Mouse (Mus musculus) heart, embryonic 16.5 days (tissue): ENCODE results near the gene Scgb2b27. TPM values are rescaled to one million over a fixed set of nuclear protein-coding genes. Genes with fewer than 3 reads are reported as not detected.
"Not testable (repeated sequence)": the region's sequence is repeated elsewhere in the genome, so short reads cannot be mapped to it uniquely, and the experiment has no call there.

ENCODE experiments used
- ATAC-seq: fragments of 200-750 bp; cut with Nextera tagmentation; replicated peaks from 2 replicates; pipeline ENCODE4 v1.8.0; 2017; ENCODE audit warnings: moderate number of reproducible peaks; ENCODE audit not compliant: insufficient read depth, low FRiP score; ENCODE audit errors: extremely low read depth
- H3K27ac ChIP-seq: fragments of 300-500 bp; sonication (generic); 2 replicates; pipeline ENCODE4 v1.5.1; 2014; ENCODE audit warnings: mild to moderate bottlenecking, low read length, control low read depth, moderate library complexity
- H3K27me3 ChIP-seq: fragments of 300-500 bp; sonication (generic); 2 replicates; pipeline ENCODE4 v1.6.1; 2014; ENCODE audit warnings: low read length, mixed read lengths; ENCODE audit not compliant: control insufficient read depth, insufficient read depth
- H3K36me3 ChIP-seq: fragments of 300-500 bp; sonication (generic); 2 replicates; pipeline ENCODE4 v1.6.1; 2014; ENCODE audit not compliant: control insufficient read depth, insufficient read depth
- H3K4me1 ChIP-seq: fragments of 300-500 bp; sonication (generic); 2 replicates; pipeline ENCODE4 v1.6.1; 2014; ENCODE audit warnings: low read length, mixed read lengths; ENCODE audit not compliant: control insufficient read depth, insufficient read depth
- H3K4me2 ChIP-seq: fragments of 300-500 bp; sonication (generic); 2 replicates; pipeline ENCODE4 v1.6.1; 2014; ENCODE audit warnings: low read depth, mild to moderate bottlenecking, control low read depth, low read length
- H3K4me3 ChIP-seq: fragments of 300-500 bp; sonication (generic); 2 replicates; pipeline ENCODE4 v1.5.1; 2014; ENCODE audit warnings: mild to moderate bottlenecking, control low read depth, low read length
- H3K9ac ChIP-seq: fragments of 300-500 bp; sonication (generic); 2 replicates; pipeline ENCODE4 v1.6.1; 2014; ENCODE audit warnings: low read length, control low read depth
- H3K9me3 ChIP-seq: fragments of 300-500 bp; sonication (generic); replicated peaks from 2 replicates; pipeline ENCODE4 v1.6.1; 2016; ENCODE audit warnings: low read length; ENCODE audit not compliant: control insufficient read depth
- WGBS: fragments of 180-500 bp; shearing (Covaris S2); extraction: QIAGEN DNeasy Blood & Tissue Kit; methylation state at CpG from one replicate; pipeline ENCODE4 v1.1.7; 2014; 5-methylcytosine and 5-hydroxymethylcytosine counted together
- polyA plus RNA-seq: library from polyadenylated mRNA; unstranded; fragments of >200 nt; fragmentation: Nextera tagmentation; extraction: Ambion mirVana; gene quantifications from 2 replicates; pipeline ENCODE4 v1.2.1, GENCODE M21; 2015

Scgb2b27 gene
- not detected in 2 replicates for polyA plus RNA-seq

GRCm38 (mm10) chr7:34013842-34014241 is at the start of gene Scgb2b27:
Gene Scgb2b27 (minus strand): TSS chr7:34013942.
- Histone ChIP-seq H3K9me3 (peaks cover 23% of the 10 kb centered on the region), H3K27me3 (no peaks in the 10 kb centered on the region)
- WGBS, result 50% methylated on average over 4 of the region's 4 CpGs

GRCm38 (mm10) chr7:34036076-34036815 is 22.5 kb upstream of the Scgb2b27 start:
- not testable (repeated sequence) for H3K4me3 ChIP-seq, H3K4me1 ChIP-seq, H3K27ac ChIP-seq, H3K36me3 ChIP-seq, H3K27me3 ChIP-seq, H3K4me2 ChIP-seq, H3K9ac ChIP-seq, ATAC-seq
- 87% methylated on average over 11 of the region's 11 CpGs for WGBS
- H3K9me3 ChIP-seq, result peaks cover 23% of the 10 kb centered on the region

More at GRCm38 (mm10) chr7:34013842-34014241, at the start of gene Scgb2b27:
- H3K27ac ChIP-seq, result no peak within 1 kb of the TSS
- no peaks in the 10 kb centered on the region for H3K36me3 ChIP-seq
- H3K4me1 ChIP-seq, result no peaks in the 10 kb centered on the region
- H3K9ac ChIP-seq, result no peak within 1 kb of the TSS
- no peak for ATAC-seq
- H3K4me3 ChIP-seq, result no peak within 1 kb of the TSS
- no peak within 1 kb of the TSS for H3K4me2 ChIP-seq

- not testable (repeated sequence) for H3K4me2 ChIP-seq, H3K9ac ChIP-seq, H3K4me1 ChIP-seq, H3K36me3 ChIP-seq, H3K4me3 ChIP-seq, H3K27ac ChIP-seq, H3K27me3 ChIP-seq, ATAC-seq
- 78% methylated on average over 2 of the region's 4 CpGs for WGBS
- peaks cover 21% of the 10 kb centered on the region for H3K9me3 ChIP-seq
Observed at GRCm38 (mm10) chr7:34034579-34034978, 20.8 kb upstream of the Scgb2b27 start.

DNA sequence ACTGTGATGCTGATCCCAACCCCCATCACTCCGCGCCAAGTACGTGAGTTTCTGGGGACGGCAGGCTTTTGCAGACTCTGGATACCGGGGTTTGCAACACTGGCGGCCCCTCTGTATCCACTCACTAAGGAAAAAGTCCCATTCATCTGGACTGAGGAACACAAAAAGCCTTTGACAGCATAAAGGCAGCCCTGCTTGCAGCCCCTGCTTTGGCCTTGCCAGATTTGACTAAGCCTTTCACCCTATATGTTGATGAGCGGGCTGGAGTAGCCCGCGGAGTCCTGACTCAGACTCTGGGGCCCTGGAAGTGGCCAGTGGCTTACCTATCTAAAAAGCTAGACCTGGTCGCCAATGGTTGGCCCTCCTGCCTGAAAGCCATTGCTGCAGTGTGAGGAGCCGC is 16.3 kb upstream of the Scgb2b27 start:
- Histone ChIP-seq H3K4me3 (no peak overlapping the region), H3K4me2 (no peak overlapping the region), H3K4me1 (no peaks in the 10 kb centered on the region), H3K27me3 (no peaks in the 10 kb centered on the region), H3K36me3 (no peaks in the 10 kb centered on the region), H3K27ac (no peak overlapping the region), H3K9ac (no peak overlapping the region), H3K9me3 (peaks cover 31% of the 10 kb centered on the region)
- no peak for ATAC-seq
- WGBS, result 82% methylated on average over 11 of the region's 11 CpGs

- not testable (repeated sequence) for H3K4me1 ChIP-seq
- 76% methylated on average over 9 of the region's 9 CpGs for WGBS
Observed at GRCm38 (mm10) chr7:34027202-34027601, 13.5 kb upstream of the Scgb2b27 start.

DNA sequence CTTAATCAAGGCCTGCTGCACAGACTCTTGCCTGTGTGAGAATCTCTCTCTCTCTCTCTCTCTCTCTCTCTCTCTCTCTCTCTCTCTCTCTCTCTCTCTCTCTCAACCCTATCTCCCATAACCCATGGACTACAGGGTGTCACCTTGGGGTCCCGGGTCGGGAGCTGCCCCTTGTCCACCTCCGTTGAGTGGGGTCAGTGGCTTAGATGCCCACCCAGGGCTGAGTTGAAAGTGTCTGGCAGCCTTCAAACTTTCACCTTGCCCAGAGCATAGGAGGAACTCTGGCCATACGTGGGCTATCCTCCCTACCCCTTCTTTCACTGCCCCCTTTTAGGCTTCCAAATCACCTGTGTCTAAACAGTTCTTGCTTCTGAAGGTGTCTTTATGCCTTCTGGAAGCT is 11.9 kb upstream of the Scgb2b27 start:
- 82% methylated on average over 4 of the region's 4 CpGs for WGBS
- no peak for ATAC-seq
- Histone ChIP-seq H3K4me2 (no peak overlapping the region), H3K36me3 (no peaks in the 10 kb centered on the region), H3K27ac (no peak overlapping the region), H3K27me3 (no peaks in the 10 kb centered on the region), H3K4me1 (no peaks in the 10 kb centered on the region), H3K9ac (no peak overlapping the region), H3K9me3 (peaks cover 27% of the 10 kb centered on the region), H3K4me3 (no peak overlapping the region)

More at GRCm38 (mm10) chr7:34027202-34027601, 13.5 kb upstream of the Scgb2b27 start:
- not testable (repeated sequence) for H3K4me2 ChIP-seq, H3K27me3 ChIP-seq, H3K9ac ChIP-seq, H3K36me3 ChIP-seq, H3K4me3 ChIP-seq, ATAC-seq, H3K27ac ChIP-seq
- H3K9me3 ChIP-seq, result peaks cover 23% of the 10 kb centered on the region

DNA sequence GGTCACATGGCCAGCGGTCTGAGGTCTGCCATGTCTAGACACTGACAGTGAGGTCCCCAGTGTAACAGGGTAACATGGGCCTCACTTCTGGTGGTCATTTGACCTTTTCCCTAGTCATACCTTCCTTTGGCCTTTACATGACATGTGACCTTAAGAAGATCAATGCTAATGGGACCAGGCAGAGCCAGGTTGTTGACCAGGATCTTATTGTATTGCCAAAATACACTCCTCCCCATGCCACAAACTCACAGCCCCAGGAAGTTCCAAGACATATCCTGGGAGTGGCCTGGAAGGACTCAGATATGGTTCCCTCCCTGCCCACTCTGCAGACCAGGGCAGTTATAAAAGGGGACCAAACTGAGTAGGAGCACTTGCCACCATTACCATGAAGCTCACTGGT is 7.4 kb upstream of the Scgb2b27 start, which contains the start of gene Scgb1b27:
TSS of gene Scgb1b27 (plus strand) at position 301 of the 400 bp plus-strand sequence.
- WGBS, result 86% methylated on average over 1 of the region's 1 CpGs
- H3K27me3 ChIP-seq, H3K9ac ChIP-seq, H3K36me3 ChIP-seq, H3K4me2 ChIP-seq, ATAC-seq, H3K4me3 ChIP-seq, H3K27ac ChIP-seq, H3K4me1 ChIP-seq: not testable (repeated sequence)
- peaks cover 22% of the 10 kb centered on the region for H3K9me3 ChIP-seq

- not testable (repeated sequence) for H3K36me3 ChIP-seq, H3K4me2 ChIP-seq, H3K27ac ChIP-seq, H3K9me3 ChIP-seq, H3K9ac ChIP-seq, H3K4me3 ChIP-seq, H3K27me3 ChIP-seq, ATAC-seq, H3K4me1 ChIP-seq
- 15% methylated on average over 8 of the region's 9 CpGs for WGBS
Observed at GRCm38 (mm10) chr7:33982281-33982680, 31.5 kb downstream of the Scgb2b27 start.
